Mouse (Mus musculus) heart, adult 2 months (tissue): Measurements from ENCODE around the gene Cntrob. TPM values are rescaled to one million over a fixed set of nuclear protein-coding genes. Genes with fewer than 3 reads are reported as not detected.

Experiments used
- DNase-seq, 2 experiments: peaks; one replicate each; pipeline ENCODE4 v3.0.0; 2021
- H3K27ac ChIP-seq: fragments of 200-600 bp; 2 replicates; pipeline ENCODE4 v1.8.1; 2022
- H3K27me3 ChIP-seq: fragments of 200-500 bp; 2 replicates; pipeline ENCODE4 v1.6.1; 2012; ENCODE audit warnings: mild to moderate bottlenecking, low read length, inconsistent platforms, mixed read lengths; ENCODE audit not compliant: control insufficient read depth, insufficient read depth
- H3K36me3 ChIP-seq: fragments of 200-500 bp; 2 replicates; pipeline ENCODE4 v1.6.1; 2012; ENCODE audit warnings: low read length, inconsistent platforms; ENCODE audit not compliant: control insufficient read depth, insufficient read depth
- H3K4me1 ChIP-seq: fragments of 200-500 bp; 2 replicates; pipeline ENCODE4 v1.6.1; 2011; ENCODE audit warnings: low read length; ENCODE audit not compliant: control insufficient read depth, insufficient read depth
- H3K4me3 ChIP-seq: fragments of 200-600 bp; 2 replicates; pipeline ENCODE4 v1.8.1; 2022
- H3K79me2 ChIP-seq: fragments of 200-500 bp; replicated peaks from 2 replicates; pipeline ENCODE4 v1.6.1; 2012; ENCODE audit warnings: mild to moderate bottlenecking, inconsistent platforms, low read length, moderate library complexity, mixed read lengths; ENCODE audit not compliant: control insufficient read depth, insufficient read depth
- H3K9ac ChIP-seq: fragments of 200-500 bp; 2 replicates; pipeline ENCODE4 v1.6.1; 2012; ENCODE audit warnings: low read depth, mild to moderate bottlenecking, control low read depth, inconsistent platforms, low read length, mixed read lengths
- CTCF ChIP-seq: fragments of 200-600 bp; IDR thresholded peaks from 2 replicates; pipeline ENCODE4 v1.8.1; 2022; ENCODE audit warnings: antibody characterized with exemption, mild to moderate bottlenecking, moderate library complexity
- EP300 ChIP-seq: fragments of 200-500 bp; IDR thresholded peaks from 2 replicates; pipeline ENCODE4 v1.6.1; 2011; ENCODE audit warnings: low read depth, low read length, control low read depth; ENCODE audit not compliant: insufficient read depth
- POLR2A ChIP-seq: fragments of 200-500 bp; IDR thresholded peaks from 2 replicates; pipeline ENCODE4 v1.6.1; 2011; ENCODE audit warnings: mild to moderate bottlenecking, low read depth, low read length, control low read depth; ENCODE audit not compliant: insufficient read depth
- WGBS: fragments of 180-500 bp; shearing (Covaris S2); methylation state at CpG from one replicate; pipeline ENCODE4 v1.1.7; 2018; 5-methylcytosine and 5-hydroxymethylcytosine counted together
- intact Hi-C: fragments of 180-260 bp; cut with DNase I; formaldehyde crosslinking; loops from one replicate; pipeline ENCODE4 v1.15.1; 2025
- polyA plus RNA-seq: library from polyadenylated mRNA; depleted of rRNA; stranded (reverse); fragments of >200 nt; gene quantifications from 2 replicates; pipeline ENCODE4 v1.2.3, GENCODE M21; 2012
- total RNA-seq, 2 experiments: library from RNA; stranded (reverse); gene quantifications; 2 replicates each; pipeline ENCODE4 v1.2.3; 2021

Gene Cntrob
- total and polyA plus RNA-seq, 3 experiments = 2.3 to 3.0 (median 2.5) TPM

- intact Hi-C loops = no loop called here
- H3K27ac ChIP-seq = peak overlapping the region; percentile 46
- WGBS = 36% methylated on average over 3 of the region's 3 CpGs
Observed at GRCm38 (mm10) chr11:69333922-69334321, 10.3 kb upstream of the Cntrob start.

GRCm38 (mm10) chr11:69332713-69333253, 9.2 kb upstream of the Cntrob start:
- Histone ChIP-seq H3K4me1 (peaks cover 4% of the 10 kb centered on the region), H3K4me3 (no peak overlapping the region), H3K27ac (no peak overlapping the region; the same call in 1 of the 2 replicates), H3K9ac (no peak overlapping the region), H3K79me2 (no peaks in the 10 kb centered on the region), H3K27me3 (no peaks in the 10 kb centered on the region), H3K36me3 (no peaks in the 10 kb centered on the region)
- no peak for DNase-seq
- no peak for TF ChIP-seq POLR2A
- no peak for TF ChIP-seq EP300
- TF ChIP-seq CTCF = no peak
- 69% methylated on average over 8 of the region's 8 CpGs for WGBS
- intact Hi-C loops = no loop called here

More at GRCm38 (mm10) chr11:69333922-69334321, 10.3 kb upstream of the Cntrob start:
- H3K4me1 ChIP-seq = peaks cover 4% of the 10 kb centered on the region
- H3K9ac ChIP-seq = no peak overlapping the region
- no peaks in the 10 kb centered on the region for H3K36me3 ChIP-seq
- no peaks in the 10 kb centered on the region for H3K79me2 ChIP-seq
- DNase-seq = no peak
- TF ChIP-seq EP300 (no peak), CTCF (peak; percentile 51)
- H3K4me3 ChIP-seq = no peak overlapping the region
- no peaks in the 10 kb centered on the region for H3K27me3 ChIP-seq

- 1% methylated on average over 24 of the region's 24 CpGs for WGBS
- peak; percentile 78 to 81 for DNase-seq
- Histone ChIP-seq H3K79me2 (no peaks in the 10 kb centered on the region), H3K9ac (peak overlapping the region; percentile 84), H3K27me3 (no peaks in the 10 kb centered on the region), H3K36me3 (no peaks in the 10 kb centered on the region), H3K27ac (peak overlapping the region; percentile 72), H3K4me1 (peaks cover 4% of the 10 kb centered on the region), H3K4me3 (peak overlapping the region; percentile 83)
- TF ChIP-seq POLR2A = peak; percentile 87
- TF ChIP-seq CTCF = no peak
- peak; percentile 73 for TF ChIP-seq EP300
- intact Hi-C loops = no loop called here
Observed at GRCm38 (mm10) chr11:69331929-69332405, 8.4 kb upstream of the Cntrob start.

- Histone ChIP-seq H3K9ac (no peak overlapping the region), H3K36me3 (no peaks in the 10 kb centered on the region), H3K27ac (no peak overlapping the region), H3K27me3 (peaks cover 1% of the 10 kb centered on the region; the same call in 1 of the 2 replicates), H3K79me2 (no peaks in the 10 kb centered on the region), H3K4me1 (peaks cover 4% of the 10 kb centered on the region), H3K4me3 (no peak overlapping the region)
- TF ChIP-seq EP300 (no peak), CTCF (no peak), POLR2A (no peak)
- intact Hi-C loops = no loop called here
- no peak for DNase-seq
- WGBS = 91% methylated on average over 6 of the region's 6 CpGs
Observed at GRCm38 (mm10) chr11:69331152-69331551, 7.6 kb upstream of the Cntrob start.

- intact Hi-C loops = loop anchor here (10.0 kb wide), 1 partner anchor 264 kb away; no protein-coding TSS in a partner anchor
- 90% methylated on average over 6 of the region's 6 CpGs for WGBS
- peaks cover 1% of the 10 kb centered on the region; the same call in 1 of the 2 replicates for H3K27me3 ChIP-seq
- no peak overlapping the region for H3K9ac ChIP-seq
- H3K79me2 ChIP-seq = no peaks in the 10 kb centered on the region
- H3K4me1 ChIP-seq = peaks cover 10% of the 10 kb centered on the region
- TF ChIP-seq EP300 = no peak
- TF ChIP-seq POLR2A = no peak
- TF ChIP-seq CTCF = no peak
- H3K36me3 ChIP-seq = no peaks in the 10 kb centered on the region
- H3K27ac ChIP-seq = no peak overlapping the region
- no peak for DNase-seq
- no peak overlapping the region for H3K4me3 ChIP-seq
Observed at GRCm38 (mm10) chr11:69328517-69328916, 4.9 kb upstream of the Cntrob start.

- H3K4me1 ChIP-seq = peaks cover 12% of the 10 kb centered on the region
- H3K27ac ChIP-seq = no peak overlapping the region
- no peak overlapping the region for H3K9ac ChIP-seq
- DNase-seq = no peak
- no peaks in the 10 kb centered on the region for H3K36me3 ChIP-seq
- TF ChIP-seq EP300 (no peak), CTCF (no peak), POLR2A (no peak)
- no peaks in the 10 kb centered on the region for H3K79me2 ChIP-seq
- WGBS = 56% methylated on average over 6 of the region's 6 CpGs
- peaks cover 1% of the 10 kb centered on the region; the same call in 1 of the 2 replicates for H3K27me3 ChIP-seq
- H3K4me3 ChIP-seq = no peak overlapping the region
- intact Hi-C loops = loop anchor here (2.0 to 10.0 kb wide), 2 partner anchors 37 to 263 kb away; no protein-coding TSS in a partner anchor
Observed at GRCm38 (mm10) chr11:69327648-69328047, 4.1 kb upstream of the Cntrob start.
